Mouse (Mus musculus) spleen, postnatal 36 days (tissue): Measurements from ENCODE around the gene Srrm4.

Experiments used
- DNase-seq, 2 experiments: peaks; one replicate each; pipeline ENCODE4 v3.0.0; 2022; ENCODE audit warnings: low spot score in 2 of 2, mixed read lengths in 1 of 2

The Srrm4 gene

DNA sequence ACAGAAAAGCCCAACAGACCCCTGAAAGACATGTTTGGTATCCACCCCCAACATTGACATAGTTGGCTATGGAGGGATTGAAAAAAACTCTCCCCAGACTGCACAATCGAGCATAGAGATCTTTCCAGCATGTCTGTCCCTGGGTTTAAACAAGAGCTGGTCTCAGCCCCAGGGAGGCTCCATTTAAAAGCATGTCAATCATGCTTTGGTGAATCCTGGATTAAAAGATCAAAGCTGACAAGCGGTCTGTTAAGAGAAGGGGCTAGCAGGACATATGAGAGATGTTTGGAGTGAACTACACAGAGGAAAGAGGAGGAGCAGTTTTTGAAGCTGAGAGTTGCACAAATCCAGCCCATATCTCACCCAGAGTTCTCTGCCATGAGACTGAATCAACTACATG is 38.5 kb downstream of the Srrm4 start:
- DNase-seq = no peak

DNA sequence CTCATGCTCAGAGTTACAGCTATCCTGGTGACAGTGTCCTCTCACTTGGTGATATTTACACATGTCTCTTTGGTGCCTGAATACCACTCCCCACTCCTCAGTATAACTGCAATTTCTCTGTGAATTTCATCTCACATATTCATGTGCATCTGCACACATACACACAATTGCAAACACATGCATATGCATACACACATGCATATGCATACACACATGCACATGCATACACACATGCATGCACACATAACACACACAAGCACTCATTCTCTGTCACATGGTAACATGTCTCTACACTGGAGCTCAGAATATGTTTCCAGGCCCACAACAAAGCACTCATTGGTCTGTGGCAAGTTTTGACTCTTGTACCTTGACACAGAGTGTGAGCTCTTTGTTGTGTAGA is 39.0 kb downstream of the Srrm4 start:
- no peak for DNase-seq

DNA sequence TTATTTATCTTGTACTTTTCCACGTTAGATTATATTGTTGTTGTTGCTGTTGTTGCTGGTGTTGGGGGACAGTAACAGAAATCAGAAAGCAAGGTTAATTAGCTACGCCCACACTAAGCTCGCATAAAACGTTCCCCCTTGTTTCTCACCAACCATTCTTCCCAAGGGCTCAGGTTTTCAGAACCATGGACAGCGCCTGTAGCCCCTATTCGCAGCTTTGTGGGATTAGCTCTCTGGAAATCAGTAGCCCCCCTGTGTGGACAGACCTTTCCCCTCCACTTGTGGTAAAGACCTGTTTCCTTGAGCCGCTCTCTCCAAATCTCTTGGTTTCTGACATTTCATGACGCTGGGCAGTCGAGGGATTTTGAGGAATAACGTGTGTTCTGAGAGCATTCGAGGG is 45.9 kb downstream of the Srrm4 start:
- DNase-seq = no peak

DNA sequence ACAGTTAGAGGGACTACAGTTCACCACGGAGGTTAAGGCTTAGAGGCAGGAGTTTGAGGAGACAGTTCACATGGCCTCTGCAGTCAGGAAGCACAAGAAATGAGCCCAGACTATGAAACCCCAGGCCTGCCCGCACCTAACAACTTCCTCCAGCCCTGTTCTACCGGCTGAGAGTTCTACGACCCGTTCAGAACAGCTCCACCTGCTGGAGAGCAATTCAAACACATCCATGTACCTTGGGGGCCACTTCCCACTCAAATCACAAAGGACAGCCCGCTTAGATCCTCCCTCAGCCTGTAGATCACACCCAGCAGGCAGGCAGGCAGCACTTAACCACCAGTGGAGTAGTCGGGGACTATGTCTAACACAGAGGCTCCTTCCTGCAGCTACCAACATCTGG is 49.3 kb downstream of the Srrm4 start:
- no peak for DNase-seq

DNA sequence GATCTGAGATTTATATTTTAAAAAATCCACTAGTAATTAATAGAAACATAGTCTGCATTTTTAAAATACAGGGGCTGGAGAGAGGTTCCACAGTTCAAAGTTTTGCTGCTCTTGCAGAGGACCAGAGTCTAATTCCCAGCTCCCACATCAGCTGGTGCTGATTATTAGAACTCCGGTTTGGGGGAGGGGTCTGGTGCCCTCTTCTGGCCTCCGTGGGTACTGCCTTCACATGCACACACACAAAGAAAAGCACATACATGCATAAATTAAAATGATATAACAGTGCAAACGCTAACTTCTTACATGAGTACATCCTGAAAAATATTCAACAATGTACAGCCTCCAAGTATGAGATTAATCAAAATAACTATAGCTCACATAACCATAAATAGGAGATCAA is 50.5 kb downstream of the Srrm4 start:
- DNase-seq = no peak

DNA sequence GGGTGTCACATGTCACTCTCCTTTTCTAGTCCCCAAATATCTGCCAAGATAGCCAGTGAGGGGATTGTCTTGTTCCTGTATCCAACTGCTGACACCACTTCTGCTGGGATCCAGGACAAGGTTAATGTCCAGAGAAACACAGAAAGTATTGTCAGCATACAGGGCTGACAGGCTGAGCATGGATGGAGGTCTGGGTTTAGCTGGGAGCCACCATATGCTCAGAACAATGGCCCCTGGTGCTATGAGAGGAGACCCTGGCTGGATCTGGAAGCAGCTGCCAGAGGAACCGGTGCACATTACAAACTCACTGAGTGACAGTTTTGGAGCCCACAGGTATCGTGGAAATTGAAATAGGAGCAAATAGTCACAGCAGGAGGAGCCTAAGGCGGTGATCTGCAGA is 52.3 kb downstream of the Srrm4 start:
- no peak for DNase-seq

DNA sequence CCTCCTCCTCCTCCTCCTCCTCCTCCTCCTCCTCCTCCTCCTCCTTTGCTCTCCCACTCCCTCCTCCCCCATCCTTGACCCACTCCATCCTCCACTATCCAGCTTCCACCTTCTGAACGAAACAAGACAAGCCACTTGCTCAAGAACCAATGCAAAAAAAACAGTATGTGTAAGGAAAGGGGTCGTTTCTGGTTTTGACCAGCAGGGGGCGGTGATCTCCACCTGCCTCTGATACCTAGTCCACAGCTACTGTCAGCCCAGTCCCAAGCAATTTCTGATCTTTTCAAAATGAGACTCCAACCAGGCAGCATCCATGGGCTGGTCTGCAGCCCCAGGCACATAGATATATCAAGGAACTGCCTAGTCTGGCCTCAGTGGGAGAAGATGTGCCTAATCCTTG is 53.1 kb downstream of the Srrm4 start:
- DNase-seq = no peak

DNA sequence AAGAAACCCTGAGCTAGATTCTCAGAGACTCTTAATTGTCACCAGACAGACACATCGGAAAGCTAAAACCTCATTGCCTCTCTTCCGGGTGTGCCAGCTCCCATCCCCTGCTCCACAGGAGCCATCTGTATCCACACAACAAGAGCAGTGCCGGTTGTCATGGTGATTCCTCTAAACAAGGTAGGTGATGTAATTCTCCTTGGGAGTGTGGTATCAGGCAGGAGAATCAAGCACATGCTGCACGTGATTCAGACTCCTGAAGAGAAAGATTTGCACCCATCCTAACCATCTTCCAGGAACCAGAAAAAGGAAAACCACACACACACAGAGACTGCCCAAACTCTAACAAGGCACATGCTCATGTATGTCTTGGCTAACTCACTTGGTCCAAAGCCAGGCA is 65.3 kb downstream of the Srrm4 start:
- no peak for DNase-seq

DNA sequence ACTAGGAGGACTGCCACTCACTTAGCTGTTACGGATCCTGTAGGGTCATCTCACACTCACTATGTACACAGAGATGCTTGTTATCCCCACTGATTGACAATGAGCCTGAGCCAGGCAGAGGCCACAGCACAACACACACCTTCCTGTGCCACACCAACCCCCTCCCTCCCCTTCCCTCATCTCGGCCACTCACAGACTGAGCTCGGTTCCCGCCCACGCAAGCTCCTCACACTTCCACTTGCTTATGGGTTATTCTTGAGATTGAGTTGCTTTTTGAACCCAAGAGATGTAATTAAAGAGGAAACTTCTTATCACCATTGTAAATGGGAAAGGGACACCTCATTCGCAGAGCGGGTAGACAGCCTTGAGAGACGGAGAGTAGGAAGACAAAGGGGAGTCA is 66.3 kb downstream of the Srrm4 start:
- DNase-seq = no peak

DNA sequence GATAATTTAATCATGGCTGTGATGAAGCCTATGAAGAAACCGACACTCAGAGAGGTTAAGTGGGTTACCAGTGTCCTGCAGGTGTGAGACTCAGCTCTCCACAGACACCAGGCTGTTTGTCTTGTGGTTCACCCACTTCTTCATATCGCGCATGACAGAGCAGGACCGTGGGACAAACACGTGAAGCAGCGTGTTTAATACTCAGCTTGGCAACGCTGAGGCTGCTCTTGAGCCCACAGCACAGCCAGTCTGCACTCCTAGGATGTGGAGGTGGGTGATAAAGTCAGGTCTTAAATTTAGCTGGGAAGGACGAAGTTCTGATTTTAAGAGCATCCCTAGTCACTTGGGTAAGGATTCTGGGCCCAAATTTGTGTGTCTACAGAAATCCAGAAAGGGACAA is 68.1 kb downstream of the Srrm4 start:
- DNase-seq = no peak

DNA sequence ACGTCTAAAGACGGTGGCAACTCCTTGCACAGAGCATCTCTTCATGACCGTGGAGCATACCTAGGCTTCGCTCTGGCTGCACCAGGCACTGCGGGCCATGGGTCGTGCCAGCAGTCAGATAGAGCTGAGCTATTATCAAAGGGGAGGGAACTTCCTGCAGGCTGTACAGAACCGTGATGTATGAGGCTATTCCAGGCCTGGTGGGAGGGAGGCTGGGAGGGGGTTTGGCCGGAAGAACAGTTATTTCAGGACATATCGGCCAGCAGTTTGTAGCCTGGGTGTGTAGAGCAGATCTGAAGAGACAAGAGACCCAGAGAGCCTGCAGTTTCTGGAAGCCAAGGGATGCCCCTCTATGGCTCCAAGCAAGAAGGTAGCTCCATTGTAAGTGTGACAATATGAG is 68.5 kb downstream of the Srrm4 start:
- no peak for DNase-seq

DNA sequence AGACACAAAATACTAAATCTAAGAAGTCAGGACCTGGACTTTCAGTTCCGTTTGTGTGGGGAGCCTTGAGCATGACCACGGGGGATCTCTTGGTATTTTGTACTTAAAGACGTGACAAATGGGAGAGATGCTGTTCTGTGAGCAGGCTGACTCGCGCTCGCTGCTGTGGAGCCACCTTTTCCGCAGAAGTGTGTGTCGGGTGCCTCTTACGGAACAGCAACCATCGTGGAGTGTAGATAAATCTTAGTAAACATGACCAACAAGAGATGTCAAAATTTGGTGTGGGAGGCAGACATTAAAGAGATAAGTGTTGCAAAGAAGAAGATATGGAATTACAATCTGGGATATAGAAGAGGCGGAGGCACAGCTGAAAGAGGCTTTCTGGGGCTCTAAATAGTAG is 69.3 kb downstream of the Srrm4 start:
- DNase-seq = no peak

DNA sequence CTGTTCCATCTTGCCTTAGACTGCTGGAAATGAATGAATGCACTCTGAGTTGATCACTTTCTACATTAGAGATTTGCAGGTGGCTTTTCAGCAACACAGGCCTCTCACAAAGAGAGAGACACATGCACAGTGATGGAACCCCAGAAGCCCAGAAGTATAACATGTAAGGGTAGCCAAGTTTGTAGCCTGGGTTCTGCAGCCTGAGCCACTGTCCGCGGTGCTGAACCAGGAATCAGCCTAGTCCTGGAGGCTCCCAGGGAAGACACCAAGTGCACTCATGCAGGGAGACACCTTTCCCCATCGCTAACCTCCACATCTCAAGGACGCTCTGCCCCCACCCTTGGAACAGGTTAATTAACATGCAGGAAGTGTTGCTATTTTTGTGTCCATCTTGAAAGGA is 73.6 kb downstream of the Srrm4 start:
- no peak for DNase-seq

DNA sequence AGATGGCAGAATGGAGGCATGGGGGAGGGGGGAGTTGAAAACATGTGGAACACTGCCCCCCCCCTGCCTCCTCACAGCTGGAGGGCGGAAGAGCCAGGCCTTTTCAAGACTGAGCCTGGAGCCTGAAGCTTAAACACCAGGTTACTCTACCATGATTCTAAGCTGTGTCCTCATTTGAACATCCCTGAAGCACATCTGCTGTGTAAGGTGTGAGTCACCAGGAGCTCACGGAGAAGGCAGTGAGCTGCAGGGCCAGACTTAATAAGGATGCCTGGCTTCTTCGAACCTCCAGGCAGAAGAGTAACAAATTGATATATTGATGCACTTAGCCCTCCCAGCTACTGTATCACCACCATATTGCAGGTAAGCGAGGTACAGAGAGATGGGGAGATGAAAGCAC is 79.5 kb downstream of the Srrm4 start:
- DNase-seq = no peak

DNA sequence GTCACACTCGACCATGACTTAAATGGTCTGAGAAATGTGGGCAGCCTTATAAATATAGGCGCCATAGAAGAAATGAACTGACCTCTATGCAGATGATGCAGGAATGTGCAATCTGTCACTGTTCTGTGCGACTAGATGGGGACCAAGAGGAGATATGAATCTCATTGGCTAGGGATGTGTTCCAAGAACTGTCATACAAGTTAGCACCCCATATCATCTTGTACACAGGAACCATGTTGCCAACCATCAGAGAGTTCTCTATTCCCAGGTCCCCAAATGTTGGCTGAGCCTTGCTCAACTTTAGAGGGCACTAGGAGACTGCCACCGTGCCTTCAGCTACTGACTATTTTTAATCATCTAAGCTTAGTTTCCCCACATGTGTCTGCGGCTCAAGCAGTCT is 81.4 kb downstream of the Srrm4 start:
- no peak for DNase-seq

DNA sequence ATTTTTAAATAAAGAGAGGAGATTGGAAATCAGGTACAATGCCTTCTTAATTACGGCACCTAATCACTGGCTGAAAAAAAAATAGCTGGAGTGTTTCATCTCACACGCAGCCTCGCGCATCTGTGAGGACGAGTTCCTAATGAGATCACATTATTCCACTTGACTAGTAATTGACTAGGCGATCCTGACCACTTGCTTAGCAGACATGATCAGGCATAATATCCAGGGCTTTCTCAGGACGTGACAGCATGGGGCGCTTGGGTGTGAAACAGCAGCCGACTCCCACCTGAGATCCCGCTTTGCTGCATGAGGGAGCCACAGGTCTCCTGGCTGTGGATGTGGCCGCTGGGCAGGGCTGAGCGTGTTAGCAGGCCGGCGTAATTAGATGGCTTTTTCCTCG is 90.3 kb downstream of the Srrm4 start:
- DNase-seq = no peak

DNA sequence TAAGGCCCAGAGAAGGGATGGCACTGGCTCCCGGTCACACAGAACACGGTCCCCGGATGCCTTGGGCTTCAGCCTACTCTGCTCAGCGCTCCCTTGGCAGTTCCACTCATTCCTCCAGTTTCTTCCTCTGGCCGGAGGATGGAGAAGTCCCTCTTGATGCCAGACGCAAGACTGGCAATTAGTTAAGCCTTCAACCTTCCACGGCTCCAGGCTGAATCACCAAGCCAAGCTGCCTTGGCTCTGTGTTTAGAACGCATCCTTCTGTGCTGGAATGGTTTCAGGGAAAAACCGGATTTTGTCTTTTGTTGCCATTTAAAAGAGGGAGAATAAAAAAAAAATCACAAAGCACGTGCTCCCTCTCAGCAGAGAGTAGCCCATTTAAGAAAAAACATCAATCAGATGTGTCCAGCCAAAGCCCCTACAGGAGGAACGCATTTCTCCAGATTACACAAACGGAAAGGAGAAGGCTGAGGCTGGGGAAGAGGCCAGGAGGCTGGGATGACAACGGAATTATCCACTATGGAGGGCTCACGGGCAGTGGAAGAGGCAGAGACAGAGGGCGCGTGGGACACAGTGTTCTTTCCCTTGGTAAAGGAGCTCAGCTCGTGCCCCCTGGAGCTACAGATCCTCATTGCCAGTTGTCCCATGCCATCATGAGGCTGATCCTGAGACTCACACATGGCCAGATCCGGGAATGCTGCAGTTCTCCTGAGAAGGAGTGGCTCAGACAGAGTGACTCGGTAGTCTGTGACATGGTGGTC is 92.6 kb downstream of the Srrm4 start:
- DNase-seq = no peak

DNA sequence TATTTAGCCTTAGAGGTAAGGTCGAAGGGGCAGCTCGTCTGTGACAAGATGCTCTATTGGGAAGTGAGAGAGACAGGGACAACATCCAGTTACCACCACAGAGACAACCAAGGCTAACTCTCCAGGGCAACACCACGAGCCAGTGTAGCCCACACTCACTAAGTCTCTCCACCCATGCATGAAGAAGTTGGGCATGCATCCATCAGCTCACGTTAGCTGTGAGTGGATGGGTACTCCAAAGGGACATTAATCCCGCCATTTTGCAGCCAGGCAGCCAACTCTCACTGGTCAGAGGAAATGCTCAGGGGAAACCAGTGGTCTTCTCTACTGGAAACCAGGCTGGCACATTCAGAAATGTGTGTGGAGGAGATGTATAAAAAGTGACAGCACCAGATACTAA is 93.8 kb downstream of the Srrm4 start:
- DNase-seq = no peak

DNA sequence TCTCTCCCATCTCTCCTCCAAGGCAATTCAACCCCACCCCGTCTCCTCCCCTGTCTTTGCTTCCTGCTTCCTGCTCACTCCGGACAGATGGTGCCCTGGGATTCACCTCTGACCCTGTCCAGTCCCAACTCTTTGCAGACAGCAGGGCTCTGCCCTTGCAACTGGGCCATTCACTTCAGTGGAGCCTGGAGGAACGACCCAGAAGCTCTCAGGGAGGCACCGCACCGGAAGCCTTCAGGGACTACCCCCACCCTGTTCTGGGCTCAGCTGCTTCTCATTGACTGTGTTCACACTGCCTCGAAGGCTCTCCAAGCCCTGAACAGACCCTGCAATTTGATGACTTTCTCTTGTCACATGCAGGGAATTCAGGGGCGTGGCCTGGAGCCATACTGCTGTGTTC is 94.4 kb downstream of the Srrm4 start:
- no peak for DNase-seq

DNA sequence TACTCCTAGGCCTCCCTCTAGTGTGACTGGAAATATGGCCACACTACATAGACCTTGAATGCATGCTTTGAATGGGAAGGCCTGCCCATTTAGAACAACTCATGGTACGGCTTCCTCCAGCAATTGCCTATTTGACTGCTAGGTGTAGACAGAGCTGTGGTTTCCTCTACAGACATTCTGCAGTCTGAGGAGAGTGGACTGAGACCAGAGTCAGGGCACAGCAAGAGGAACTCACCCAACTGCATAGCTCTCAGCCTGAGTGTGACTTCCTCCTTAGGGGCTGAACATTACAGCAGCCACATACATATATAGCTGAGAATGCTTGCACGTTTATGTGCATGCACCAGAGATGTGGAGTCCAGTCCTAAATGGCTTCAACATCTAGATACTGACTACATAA is 94.9 kb downstream of the Srrm4 start:
- no peak for DNase-seq

DNA sequence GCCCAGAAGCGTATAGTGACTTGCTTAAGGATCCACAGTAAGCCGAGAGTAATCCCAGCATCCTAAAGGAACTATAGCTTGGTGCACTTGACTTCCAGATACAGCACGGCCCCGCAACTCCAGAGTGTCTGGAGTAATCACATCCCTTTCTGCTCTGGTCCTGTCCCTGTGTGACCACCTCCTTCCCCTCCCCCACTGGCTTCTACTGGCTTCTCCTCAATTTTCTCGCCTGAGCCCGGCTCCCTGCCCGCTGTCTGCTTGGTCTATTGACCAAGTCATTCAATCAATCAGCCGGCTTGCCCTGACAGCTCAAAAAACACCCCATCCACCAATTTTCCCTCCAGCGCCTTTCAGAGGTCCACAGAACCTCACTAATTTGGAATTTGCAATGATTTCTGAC is 96.2 kb downstream of the Srrm4 start:
- DNase-seq = no peak

DNA sequence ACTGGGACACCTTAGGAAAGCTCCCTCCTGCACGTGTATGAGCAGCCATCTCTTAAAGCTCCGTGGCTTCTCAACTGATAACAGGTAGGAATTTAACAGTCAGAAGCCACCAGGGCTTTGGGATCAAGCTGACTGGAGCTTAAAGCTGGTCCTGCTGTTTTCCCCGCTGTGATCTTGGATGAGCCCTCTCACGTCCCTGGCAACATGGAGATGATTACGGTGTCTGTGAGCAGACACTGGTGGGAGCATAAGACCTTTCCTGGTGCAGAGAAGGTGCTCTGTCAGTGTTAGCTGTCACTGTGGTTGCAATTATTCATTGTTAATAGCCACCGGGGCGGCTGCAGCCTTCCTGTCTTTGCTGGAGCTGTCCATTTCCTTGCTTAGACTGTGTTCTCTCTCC is 97.2 kb downstream of the Srrm4 start:
- DNase-seq = no peak

DNA sequence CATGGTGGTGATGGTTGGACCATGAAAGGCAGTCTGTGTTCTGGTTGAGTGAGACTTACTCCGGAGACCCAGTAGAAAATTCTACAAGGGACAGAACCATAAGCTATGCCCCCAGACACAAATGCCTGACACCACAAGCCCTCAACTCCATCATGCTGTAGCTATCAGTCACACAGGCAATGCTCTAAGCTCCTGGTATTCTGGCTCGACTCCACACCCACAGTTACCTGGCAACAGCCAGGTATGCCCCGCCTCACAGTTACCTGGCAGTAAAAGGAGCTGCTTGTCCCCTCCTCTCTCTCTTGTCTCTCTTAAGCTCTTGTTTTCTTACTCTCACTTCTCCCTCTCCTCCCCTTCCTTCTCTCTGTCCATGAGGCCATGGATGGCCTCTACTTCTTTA is 98.9 kb downstream of the Srrm4 start:
- no peak for DNase-seq

DNA sequence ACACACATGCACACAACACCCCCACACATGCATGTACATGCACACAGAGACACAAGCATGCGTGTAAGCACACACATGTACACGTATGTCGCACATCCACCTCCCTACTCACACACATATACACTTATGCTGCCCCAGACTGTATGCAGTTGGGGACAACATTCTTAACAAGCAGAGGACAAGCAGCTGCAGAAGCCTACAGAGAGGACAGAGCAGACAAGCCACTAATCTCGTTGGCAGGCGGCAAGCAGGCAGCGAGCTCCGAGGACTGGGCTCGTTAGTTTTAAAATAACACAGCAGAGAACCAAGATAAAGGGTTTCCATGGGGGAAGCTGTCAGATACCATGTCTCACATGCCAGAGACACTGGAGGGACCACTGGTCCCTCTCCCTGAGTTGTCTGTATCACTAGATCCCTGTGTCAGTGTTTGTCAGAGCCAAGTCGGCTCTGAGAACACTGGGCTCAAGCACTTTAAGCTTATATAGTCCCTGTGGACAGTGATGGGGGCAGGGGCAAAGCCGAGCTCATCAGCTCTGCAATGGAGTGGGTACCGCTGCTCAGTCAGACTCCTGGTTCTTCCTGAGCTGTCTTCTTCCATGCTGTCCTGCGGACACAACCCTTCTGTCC is 99.7 kb downstream of the Srrm4 start:
- DNase-seq = no peak
